Comparison of ENCODE assay signal across 22 mouse cellular contexts in the genomic region with DNA sequence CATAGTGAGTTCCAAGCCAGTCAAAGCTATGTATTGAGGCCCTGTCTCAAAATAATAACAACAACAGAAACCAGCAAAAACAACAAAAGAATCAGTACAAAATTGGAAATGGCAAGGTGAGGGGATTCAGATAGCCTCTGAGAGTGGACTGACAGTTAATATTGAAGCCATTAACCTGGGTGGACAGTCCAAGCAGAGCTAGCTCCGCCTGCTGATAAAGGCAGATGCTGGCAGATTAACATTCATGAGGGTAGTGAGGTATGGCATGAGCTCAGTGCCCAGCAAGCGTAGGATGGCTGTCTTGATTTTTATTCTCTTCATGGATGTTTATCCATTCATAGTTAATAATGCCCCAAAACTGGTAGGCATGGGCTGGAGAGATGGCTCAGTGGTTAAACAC. TPM values are rescaled to one million over a fixed set of nuclear protein-coding genes. Genes with fewer than 3 reads are reported as not detected.
"Had no signal": no experiment of that assay in that cellular context is flagged by ENCODE, and none has a peak within 500 bp of the region (broad histone marks: within the 10 kb centered on the region; RNA-seq: fewer than 3 reads in every experiment).

No protein-coding gene starts in this region.

- H3K27ac ChIP-seq: forebrain, embryonic 15.5 days; heart, embryonic 10.5 days; hindbrain, embryonic 10.5 days; hindbrain, embryonic 12.5 days; hindbrain, embryonic 14.5 days; intestine, embryonic 15.5 days; layer of hippocampus, adult 2 months; left cerebral cortex, adult 2 months; limb, embryonic 10.5 days; limb, embryonic 12.5 days; liver, embryonic 14.5 days had no signal

- H3K27me3 ChIP-seq: forebrain, embryonic 15.5 days; heart, embryonic 12.5 days; hindbrain, embryonic 12.5 days; intestine, embryonic 15.5 days; limb, embryonic 12.5 days had no signal

- DNase-seq: forebrain, postnatal 0 days; gastrocnemius, postnatal 14 days; gastrocnemius, postnatal 36 days; heart, adult 18-20 months; heart, postnatal 10 days; heart, postnatal 4 days; liver had no signal

- H3K4me3 ChIP-seq: forebrain, embryonic 15.5 days; heart, embryonic 10.5 days; heart, embryonic 12.5 days; hindbrain, embryonic 10.5 days; hindbrain, embryonic 12.5 days; intestine, embryonic 15.5 days; layer of hippocampus, adult 2 months; left cerebral cortex, adult 2 months; limb, embryonic 10.5 days; limb, embryonic 12.5 days had no signal

- ATAC-seq: forebrain, embryonic 15.5 days; forebrain, postnatal 0 days; hindbrain, embryonic 16.5 days; inflammation-experienced regulatory T-cells, adult 6 months; intestine, embryonic 15.5 days; intestine, postnatal 0 days had no signal

- H3K9ac ChIP-seq: forebrain, embryonic 15.5 days; forebrain, postnatal 0 days; heart, embryonic 12.5 days; hindbrain, embryonic 12.5 days; hindbrain, embryonic 14.5 days; intestine, embryonic 15.5 days; limb, embryonic 12.5 days; liver, embryonic 14.5 days had no signal

- H3K9me3 ChIP-seq: forebrain, embryonic 15.5 days; heart, embryonic 10.5 days; heart, embryonic 12.5 days; hindbrain, embryonic 10.5 days; hindbrain, embryonic 12.5 days; intestine, embryonic 15.5 days; limb, embryonic 10.5 days; limb, embryonic 12.5 days had no signal

- H3K4me2 ChIP-seq: forebrain, embryonic 15.5 days; heart, embryonic 12.5 days; hindbrain, embryonic 12.5 days; hindbrain, embryonic 14.5 days; intestine, embryonic 15.5 days; limb, embryonic 12.5 days had no signal

RNA-seq across cellular contexts. Expression of gene Evpl, which starts 36.7 kb away (rescaled TPM):
- polyA plus RNA-seq: inflammation-experienced regulatory T-cells, adult 6 months had no signal
